Mouse (Mus musculus): ENCODE data around the gene Grn. TPM values are rescaled to one million over a fixed set of nuclear protein-coding genes. Genes with fewer than 3 reads are reported as not detected.
A peak's percentile ranks its signal among the peaks of the same experiment; 100 is the strongest.
"Not testable (repeated sequence)": the region's sequence is repeated elsewhere in the genome, so short reads cannot be mapped to it uniquely, and the experiment has no call there.

Grn gene
- 76.5 and 77.3 TPM in 2 replicates for polyA plus RNA-seq (2015; fragmentation: Nextera tagmentation; extraction: Ambion mirVana)

DNA sequence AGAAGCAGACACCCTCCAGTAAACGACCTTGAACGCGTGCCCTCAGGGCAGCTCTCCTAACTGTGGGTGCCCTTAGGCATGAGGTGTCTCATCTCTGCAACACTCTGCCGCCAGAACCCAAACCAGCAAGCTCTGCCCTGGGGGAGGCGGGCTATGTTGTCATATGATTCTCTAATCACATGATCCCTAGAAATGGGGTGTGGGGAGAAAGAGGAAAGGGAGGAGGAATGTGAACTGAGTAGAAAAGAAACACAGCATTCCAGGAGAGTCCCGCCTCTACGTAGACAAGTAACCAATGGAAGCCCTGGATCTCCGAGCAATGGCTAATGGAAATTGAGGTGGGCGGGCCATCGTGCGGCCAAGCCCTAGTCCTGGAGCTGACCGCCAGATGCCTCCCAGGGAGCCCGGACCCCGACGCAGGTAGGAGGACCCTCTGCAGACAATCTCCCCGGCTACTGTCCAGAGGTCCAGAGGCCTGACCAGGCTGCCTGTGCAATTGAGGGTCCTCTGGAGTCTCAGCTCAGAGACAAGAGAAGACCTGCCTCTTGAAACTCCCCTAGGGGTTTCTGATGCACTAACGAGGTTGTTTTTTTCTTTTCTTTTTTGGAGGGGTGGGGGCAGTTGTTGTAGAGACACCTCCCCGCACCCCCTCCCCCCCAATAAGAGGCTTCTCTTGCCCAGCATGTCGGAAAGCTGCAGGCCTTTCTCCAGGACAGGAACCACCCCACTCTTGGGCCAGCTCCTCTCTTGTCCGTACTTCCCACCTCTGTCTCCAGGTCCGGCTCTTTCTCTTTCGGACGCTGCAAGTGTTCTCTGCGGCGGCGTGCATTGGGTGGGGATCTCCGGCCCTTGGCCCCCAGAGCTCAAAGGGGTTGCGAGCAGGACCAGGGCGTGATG, at the start of gene Grn:
Grn (plus strand) TSS at position 195 of the 897 bp plus-strand sequence.
- Histone ChIP-seq H3K4me2 (peak within 1 kb of the TSS; percentile 95), H3K9me3 (no peaks in the 10 kb centered on the region), H3K9ac (peak within 1 kb of the TSS; percentile 76), H3K27ac (peak within 1 kb of the TSS; percentile 84), H3K36me3 (peaks cover 21% of the 10 kb centered on the region), H3K4me1 (replicated peaks) (peaks cover 41% of the 10 kb centered on the region), H3K27me3 (0 out of 2 replicates have a peak, but pooled peaks cover 7% of the 10 kb centered on the region), H3K4me3 (peak within 1 kb of the TSS; percentile 63)
- ATAC-seq (ENCODE audit: low FRiP score): peak; percentile 90
- under 1% methylated on average over 29 of the region's 29 CpGs for WGBS

- Histone ChIP-seq H3K27me3 (0 out of 2 replicates have a peak, but pooled peaks cover 6% of the 10 kb centered on the region), H3K27ac (no peak overlapping the region), H3K4me2 (no peak overlapping the region), H3K4me1 (replicated peaks) (peaks cover 6% of the 10 kb centered on the region), H3K9ac (no peak overlapping the region), H3K4me3 (no peak overlapping the region), H3K36me3 (no peaks in the 10 kb centered on the region), H3K9me3 (no peaks in the 10 kb centered on the region)
- ATAC-seq (ENCODE audit: low FRiP score): no peak
- WGBS: 28% methylated on average over 4 of the region's 4 CpGs
These were observed 48.6 kb upstream of the Grn start for GRCm38 (mm10) chr11:102381341-102382100.

DNA sequence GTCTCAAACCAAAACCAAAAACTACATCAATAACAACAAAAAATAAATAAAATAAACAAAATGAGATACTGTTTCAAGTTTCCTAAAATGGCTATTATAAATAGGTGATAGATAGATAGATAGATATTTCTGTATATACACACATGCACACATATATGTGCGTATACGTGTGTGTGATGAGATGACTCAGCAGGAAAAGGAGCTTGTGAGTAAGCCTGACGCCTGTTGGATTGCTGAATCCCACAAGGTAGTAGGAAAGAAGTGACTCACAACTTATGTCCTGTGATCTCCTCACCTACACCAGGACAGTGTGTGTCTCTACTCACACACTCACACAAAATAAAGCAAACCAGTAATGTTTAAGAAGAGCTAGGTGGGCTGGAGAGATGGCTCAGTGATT, 47.3 kb upstream of the Grn start:
- Histone ChIP-seq H3K36me3 (no peaks in the 10 kb centered on the region), H3K27ac (no peak overlapping the region), H3K4me3 (no peak overlapping the region), H3K4me2 (no peak overlapping the region), H3K27me3 (0 out of 2 replicates have a peak, but pooled peaks cover 6% of the 10 kb centered on the region), H3K9ac (no peak overlapping the region), H3K4me1 (replicated peaks) (0 out of 2 replicates have a peak, but pooled peaks cover 4% of the 10 kb centered on the region), H3K9me3 (no peaks in the 10 kb centered on the region)
- WGBS: 87% methylated on average over 3 of the region's 3 CpGs
- ATAC-seq (ENCODE audit: low FRiP score): no peak

DNA sequence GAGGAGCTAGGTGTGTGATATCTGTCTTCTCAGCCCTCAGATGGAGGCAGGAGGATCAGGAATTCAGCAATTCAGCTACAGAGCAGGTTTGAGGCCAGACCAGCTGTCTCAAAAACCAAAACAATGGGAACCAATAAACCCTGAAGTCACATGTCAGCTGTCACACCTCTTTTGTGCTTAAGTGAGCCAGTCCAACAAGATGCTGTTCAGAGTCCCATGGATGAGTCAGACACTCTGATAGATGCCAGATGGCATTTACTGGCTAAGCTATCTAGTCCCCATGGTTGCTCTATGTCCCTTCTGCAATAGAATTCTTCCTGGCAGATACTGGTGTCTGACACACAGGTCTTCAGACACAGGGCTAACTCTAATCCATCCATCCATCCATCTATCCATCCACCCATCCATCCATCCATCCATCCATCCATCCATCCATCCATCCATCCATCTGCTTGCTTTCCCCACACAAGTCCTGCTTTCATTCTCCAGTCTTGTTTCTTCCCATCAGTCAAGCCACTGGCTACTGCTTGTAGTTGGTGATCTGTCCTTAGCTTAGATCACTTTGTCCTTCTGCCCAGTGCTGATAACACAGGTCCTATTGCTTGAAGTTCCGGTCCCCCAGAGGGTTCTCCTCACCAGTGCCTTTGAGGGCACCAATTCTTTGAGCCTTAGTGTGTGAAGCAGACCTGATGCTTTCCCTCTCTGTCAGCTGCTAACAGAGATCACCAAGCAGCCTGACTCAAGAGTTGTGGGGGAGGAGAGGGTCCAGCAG, 46.6 kb upstream of the Grn start:
- whole genome bisulfite sequencing: 91% methylated on average over 1 of the region's 1 CpGs
- H3K4me2 ChIP-seq: no peak overlapping the region
- ATAC-seq (ENCODE audit: low FRiP score): no peak
- no peaks in the 10 kb centered on the region for H3K9me3 ChIP-seq
- no peak overlapping the region for H3K9ac ChIP-seq
- H3K27ac ChIP-seq: no peak overlapping the region
- 0 out of 2 replicates have a peak, but pooled peaks cover 4% of the 10 kb centered on the region for H3K4me1 ChIP-seq (replicated peaks)
- no peak overlapping the region for H3K4me3 ChIP-seq
- H3K27me3 ChIP-seq: 0 out of 2 replicates have a peak, but pooled peaks cover 6% of the 10 kb centered on the region
- H3K36me3 ChIP-seq: no peaks in the 10 kb centered on the region

- Histone ChIP-seq H3K27me3 (0 out of 2 replicates have a peak, but pooled peaks cover 6% of the 10 kb centered on the region), H3K4me1 (replicated peaks) (0 out of 2 replicates have a peak, but pooled peaks cover 4% of the 10 kb centered on the region), H3K9ac (no peak overlapping the region), H3K9me3 (no peaks in the 10 kb centered on the region), H3K4me3 (no peak overlapping the region), H3K27ac (no peak overlapping the region), H3K36me3 (no peaks in the 10 kb centered on the region), H3K4me2 (no peak overlapping the region)
- WGBS: 83% methylated on average over 2 of the region's 2 CpGs
- ATAC-seq (ENCODE audit: low FRiP score): no peak
These were observed 45.7 kb upstream of the Grn start for GRCm38 (mm10) chr11:102384418-102384817.

DNA sequence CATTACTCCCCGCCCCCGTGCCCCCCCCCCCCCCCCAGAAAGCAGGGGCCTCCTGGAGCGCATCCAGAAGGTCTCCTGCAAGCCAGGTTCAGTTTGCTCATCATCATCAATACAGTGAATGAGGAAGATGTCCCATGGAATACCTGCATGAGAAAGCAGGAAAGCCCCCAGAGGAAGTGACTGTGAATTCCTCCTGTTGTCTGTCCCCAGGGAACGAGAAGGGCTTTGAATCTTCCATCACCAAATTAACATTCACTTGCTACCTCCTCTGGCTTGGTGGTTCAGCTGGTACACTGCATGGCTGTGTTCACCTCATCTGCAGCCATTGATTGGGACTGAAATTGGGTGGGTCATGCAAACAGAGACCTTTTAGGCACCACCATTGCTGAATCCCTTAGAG, 45.0 kb upstream of the Grn start:
- H3K27me3 ChIP-seq: 0 out of 2 replicates have a peak, but pooled peaks cover 6% of the 10 kb centered on the region
- 0 out of 2 replicates have a peak, but pooled peaks cover 4% of the 10 kb centered on the region for H3K4me1 ChIP-seq (replicated peaks)
- H3K4me2 ChIP-seq: no peak overlapping the region
- ATAC-seq (ENCODE audit: low FRiP score): no peak
- no peaks in the 10 kb centered on the region for H3K9me3 ChIP-seq
- no peak overlapping the region for H3K27ac ChIP-seq
- no peak overlapping the region for H3K4me3 ChIP-seq
- 50% methylated on average over 4 of the region's 4 CpGs for WGBS
- H3K9ac ChIP-seq: no peak overlapping the region
- H3K36me3 ChIP-seq: no peaks in the 10 kb centered on the region

DNA sequence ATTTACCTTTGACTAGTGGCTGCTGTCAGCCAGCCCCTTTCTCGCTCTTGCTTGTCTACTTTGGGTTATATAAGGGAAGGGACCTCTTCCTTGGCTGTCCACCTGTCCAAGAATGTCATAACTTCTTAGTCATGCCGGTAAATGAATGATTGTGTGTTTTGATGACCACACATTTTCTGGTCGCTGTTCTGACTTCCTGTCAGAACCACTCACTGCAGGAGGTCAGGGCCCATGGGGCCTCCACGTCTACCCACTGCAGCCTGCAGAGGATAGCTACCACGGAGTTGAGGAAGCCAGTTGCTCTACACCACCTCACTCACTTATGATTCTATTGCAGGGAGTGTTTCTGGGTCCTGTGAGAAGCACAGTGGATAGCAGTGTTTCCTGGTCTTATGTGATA, 44.0 kb upstream of the Grn start:
- H3K9me3 ChIP-seq: no peaks in the 10 kb centered on the region
- no peak overlapping the region for H3K9ac ChIP-seq
- no peak overlapping the region for H3K4me3 ChIP-seq
- H3K4me1 ChIP-seq (replicated peaks): 0 out of 2 replicates have a peak, but pooled peaks cover 4% of the 10 kb centered on the region
- 74% methylated on average over 5 of the region's 5 CpGs for WGBS
- no peak overlapping the region for H3K27ac ChIP-seq
- no peaks in the 10 kb centered on the region for H3K36me3 ChIP-seq
- no peak overlapping the region for H3K4me2 ChIP-seq
- H3K27me3 ChIP-seq: 0 out of 2 replicates have a peak, but pooled peaks cover 6% of the 10 kb centered on the region
- ATAC-seq (ENCODE audit: low FRiP score): no peak

GRCm38 (mm10) chr11:102389436-102389835, 40.7 kb upstream of the Grn start:
- peaks cover 14% of the 10 kb centered on the region for H3K4me1 ChIP-seq (replicated peaks)
- not testable (repeated sequence) for H3K4me3 ChIP-seq; ATAC-seq (ENCODE audit: low FRiP score); H3K27me3 ChIP-seq; H3K36me3 ChIP-seq; H3K4me2 ChIP-seq; H3K9ac ChIP-seq; H3K9me3 ChIP-seq; H3K27ac ChIP-seq
- 91% methylated on average over 4 of the region's 5 CpGs for WGBS

GRCm38 (mm10) chr11:102392441-102393237, 37.5 kb upstream of the Grn start:
- H3K27me3 ChIP-seq: no peaks in the 10 kb centered on the region
- H3K4me2 ChIP-seq: peak overlapping the region; percentile 97
- peak overlapping the region; percentile 98 for H3K27ac ChIP-seq
- WGBS: 24% methylated on average over 15 of the region's 15 CpGs
- ATAC-seq (ENCODE audit: low FRiP score): peak; percentile 36
- no peaks in the 10 kb centered on the region for H3K36me3 ChIP-seq
- H3K4me3 ChIP-seq: peak overlapping the region; percentile 83
- H3K9ac ChIP-seq: peak overlapping the region; percentile 94
- H3K9me3 ChIP-seq: no peaks in the 10 kb centered on the region
- H3K4me1 ChIP-seq (replicated peaks): peaks cover 46% of the 10 kb centered on the region

- peak within 1 kb of the TSS; percentile 98 for H3K27ac ChIP-seq
- peaks cover 4% of the 10 kb centered on the region; the same call in 1 of the 2 replicates for H3K27me3 ChIP-seq
- WGBS: under 1% methylated on average over 34 of the region's 34 CpGs
- peaks cover 52% of the 10 kb centered on the region for H3K4me1 ChIP-seq (replicated peaks)
- peak within 1 kb of the TSS; percentile 94 for H3K9ac ChIP-seq
- ATAC-seq (ENCODE audit: low FRiP score): peak; percentile 87
- peak within 1 kb of the TSS; percentile 83 for H3K4me3 ChIP-seq
- peaks cover 4% of the 10 kb centered on the region for H3K36me3 ChIP-seq
- no peaks in the 10 kb centered on the region for H3K9me3 ChIP-seq
- peak within 1 kb of the TSS; percentile 97 for H3K4me2 ChIP-seq
These were observed 36.9 kb upstream of the Grn start, which contains the start of gene Rundc3a for GRCm38 (mm10) chr11:102393238-102393634. TSS of gene Rundc3a (plus strand) at chr11:102393403.
